Mouse (Mus musculus) kidney, adult 2 months (tissue): Measurements from ENCODE around the gene Btn1a1.

ENCODE experiments used
- CTCF ChIP-seq: fragments of 200-500 bp; conservative IDR thresholded peaks from 2 replicates; pipeline ENCODE4 v1.5.1; 2011; ENCODE audit warnings: low read depth, mild to moderate bottlenecking, control low read depth, low read length, moderate library complexity, mixed read lengths; ENCODE audit not compliant: insufficient read depth, insufficient read length
- POLR2A ChIP-seq: fragments of 200-500 bp; IDR thresholded peaks from one replicate; pipeline ENCODE4 v1.6.1; 2011; ENCODE audit warnings: low read depth, low read length, control low read depth

GRCm38 (mm10) chr13:23462669-23463068 lies 3.0 kb downstream of the Btn1a1 start:
- TF ChIP-seq POLR2A (no peak), CTCF (no peak)
